Mouse (Mus musculus): ENCODE data around the gene Cdkn1a.

Cdkn1a gene

GRCm38 (mm10) chr17:29090776-29091175 lies at the start of gene Cdkn1a:
Gene Cdkn1a (plus strand): TSS chr17:29090976.
- CTCF ChIA-PET: interaction anchor here (0.6 kb wide), 1 partner anchor 10 kb away, joined by 7 read pairs; no protein-coding TSS in a partner anchor

DNA sequence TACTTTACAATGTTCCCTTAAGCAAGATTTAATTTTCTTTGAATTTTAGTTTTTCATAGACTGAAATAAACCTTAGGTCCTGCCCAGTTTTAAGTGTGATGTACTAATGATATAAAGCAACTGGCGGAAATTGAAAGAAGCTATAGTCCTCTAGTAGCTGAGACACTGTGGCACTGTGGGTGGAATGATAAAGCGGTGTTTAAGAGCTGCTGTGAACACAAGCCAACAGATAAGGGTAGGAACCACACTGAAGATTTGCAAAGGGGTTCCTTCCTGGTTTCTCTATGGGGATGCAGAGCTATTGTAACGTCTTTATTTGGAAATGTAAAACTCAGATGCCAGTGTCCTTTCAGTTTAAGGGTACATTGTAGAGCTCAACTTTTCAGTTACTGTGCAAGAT lies 49.1 kb upstream of the Cdkn1a start:
- CTCF ChIA-PET: interaction anchor here (0.5 kb wide), 1 partner anchor 798 kb away, joined by 3 read pairs; no protein-coding TSS in a partner anchor

GRCm38 (mm10) chr17:29042569-29042968 lies 48.2 kb upstream of the Cdkn1a start:
- CTCF ChIA-PET: interaction anchor here (0.6 kb wide), 1 partner anchor 81 kb away, joined by 11 read pairs; no protein-coding TSS in a partner anchor

GRCm38 (mm10) chr17:29043583-29043982 lies 47.2 kb upstream of the Cdkn1a start:
- CTCF ChIA-PET: no interaction called here

DNA sequence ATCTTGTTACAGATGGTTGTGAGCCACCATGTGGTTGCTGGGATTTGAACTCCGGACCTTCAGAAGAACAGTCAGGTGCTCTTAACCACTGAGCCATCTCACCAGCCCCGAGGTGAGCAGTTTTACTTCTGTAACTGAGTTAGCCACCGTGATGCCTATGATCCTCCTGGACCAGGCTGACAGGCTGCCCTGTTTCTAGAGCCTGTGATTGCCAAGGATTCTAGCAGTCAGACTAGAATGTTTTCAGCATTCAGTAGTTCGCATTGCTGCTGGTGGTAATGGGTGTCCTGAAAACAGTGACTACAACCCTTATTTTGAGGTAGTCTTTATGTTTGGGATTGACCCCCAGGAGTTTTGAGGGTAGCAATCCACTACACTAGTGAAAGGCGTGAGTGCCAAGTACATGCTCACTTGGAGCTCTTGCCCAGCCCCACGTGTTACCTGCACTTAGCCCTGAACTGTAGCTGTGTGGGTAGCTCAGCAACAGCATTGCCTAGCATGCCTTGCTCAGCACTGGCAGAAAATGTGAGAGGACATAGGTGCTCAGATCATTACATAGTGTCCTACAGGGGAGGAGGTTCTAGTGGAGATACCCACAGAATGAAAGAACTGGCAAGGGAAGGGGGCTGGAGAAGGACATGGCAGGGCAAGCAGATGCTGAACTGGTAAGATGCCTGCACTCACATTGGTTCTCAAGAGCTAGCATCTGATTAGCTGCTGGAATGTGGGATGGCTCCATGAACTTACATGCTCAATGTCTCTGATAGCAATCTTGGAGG lies 46.4 kb upstream of the Cdkn1a start:
- CTCF ChIA-PET: interaction anchor here (0.5 kb wide), 1 partner anchor 26 kb away, joined by 5 read pairs; no protein-coding TSS in a partner anchor

- CTCF ChIA-PET: interaction anchor here (0.5 to 1.3 kb wide), 3 partner anchors 13 to 125 kb away, joined by 3 to 5 read pairs (median 3); partner anchors contain the start of gene Srsf3
These were observed 45.9 kb upstream of the Cdkn1a start for GRCm38 (mm10) chr17:29044925-29045319.

DNA sequence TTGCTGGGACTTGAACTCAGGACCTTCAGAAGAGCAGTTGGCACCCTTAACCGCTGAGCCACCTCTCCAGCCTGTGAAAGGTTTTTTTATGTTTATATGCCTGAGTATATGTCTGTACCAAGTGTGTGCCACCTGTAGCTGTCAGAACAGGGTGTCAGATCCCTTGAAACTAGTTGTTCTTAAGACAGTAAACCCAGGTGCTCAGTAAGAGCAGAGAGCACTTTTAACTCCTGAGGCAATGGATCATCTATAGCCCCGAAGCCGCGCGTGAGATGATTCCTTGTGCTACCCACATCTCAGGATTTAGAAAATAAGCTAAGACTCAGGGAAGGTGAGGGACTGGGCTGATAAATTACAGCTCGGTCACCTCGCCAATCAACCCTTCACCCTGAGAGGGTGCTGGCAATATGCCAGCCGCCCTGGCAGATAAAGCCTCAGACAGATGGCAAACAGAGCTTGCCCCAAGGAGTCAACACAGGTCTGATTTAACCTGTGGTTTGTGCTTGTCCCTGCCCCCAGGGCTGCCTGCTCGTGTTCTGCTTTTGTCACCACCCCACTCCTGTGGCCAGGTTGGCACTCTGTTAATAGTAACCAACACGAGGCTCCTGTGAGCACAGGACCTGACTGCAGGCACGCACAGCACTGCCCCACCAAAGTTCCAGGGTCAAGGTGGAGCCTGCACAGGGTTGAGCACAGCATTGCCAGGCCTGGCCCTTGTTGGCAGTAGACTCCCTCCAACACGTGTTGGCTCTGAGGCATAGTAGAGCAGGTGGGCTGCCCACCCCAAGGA lies 44.8 kb upstream of the Cdkn1a start:
- CTCF ChIA-PET: interaction anchor here (0.5 to 1.3 kb wide), 3 partner anchors 14 to 124 kb away, joined by 3 to 4 read pairs (median 3); partner anchors contain the start of gene Srsf3

- CTCF ChIA-PET: interaction anchor here (0.6 kb wide), 2 partner anchors 15 to 162 kb away, joined by 3 to 6 read pairs; no protein-coding TSS in a partner anchor
These were observed 43.9 kb upstream of the Cdkn1a start for GRCm38 (mm10) chr17:29046863-29047262.

- CTCF ChIA-PET: interaction anchor here (0.7 to 2.7 kb wide), 2 partner anchors 17 to 122 kb away, joined by 3 to 9 read pairs; no protein-coding TSS in a partner anchor
These were observed 42.9 kb upstream of the Cdkn1a start for GRCm38 (mm10) chr17:29047697-29048514.

DNA sequence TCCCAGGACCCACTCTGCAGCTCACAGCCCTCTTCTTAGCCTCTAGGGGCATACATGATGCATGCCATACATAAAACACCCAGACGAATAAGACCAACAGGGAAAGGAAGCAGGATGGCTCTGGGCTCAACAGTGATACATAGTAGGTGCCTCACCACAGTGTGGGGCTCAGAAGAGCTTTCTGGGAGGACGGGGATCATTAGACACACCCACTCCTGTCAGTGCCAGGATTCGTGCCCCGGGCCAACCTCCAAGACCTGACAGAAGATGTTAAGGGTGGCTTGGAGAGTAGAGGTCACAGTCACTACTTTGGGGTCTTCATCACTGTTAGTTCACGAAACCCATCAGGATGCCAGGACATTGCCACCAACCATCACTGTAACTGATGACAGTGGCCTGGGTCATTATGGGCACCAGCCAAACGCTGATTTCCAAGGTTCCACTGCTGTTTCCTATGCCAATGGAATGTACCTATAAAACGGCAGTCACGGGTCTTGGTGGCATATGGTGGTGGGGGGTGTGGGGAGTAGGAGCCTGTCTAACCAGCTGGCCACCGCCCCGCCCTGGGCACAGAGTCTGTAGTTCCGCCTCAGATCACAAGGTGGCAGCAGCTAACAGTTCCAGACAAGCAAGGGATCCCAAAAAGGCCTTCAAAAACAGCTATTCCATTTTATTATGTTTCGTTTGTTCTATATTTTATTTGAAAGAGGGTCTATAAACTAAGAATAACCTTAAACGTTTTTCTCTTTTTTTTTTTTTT lies 41.8 kb upstream of the Cdkn1a start:
- CTCF ChIA-PET: interaction anchor here (0.7 to 2.7 kb wide), 8 partner anchors 16 to 318 kb away, joined by 3 to 10 read pairs (median 5); partner anchors contain the start of gene Srsf3

DNA sequence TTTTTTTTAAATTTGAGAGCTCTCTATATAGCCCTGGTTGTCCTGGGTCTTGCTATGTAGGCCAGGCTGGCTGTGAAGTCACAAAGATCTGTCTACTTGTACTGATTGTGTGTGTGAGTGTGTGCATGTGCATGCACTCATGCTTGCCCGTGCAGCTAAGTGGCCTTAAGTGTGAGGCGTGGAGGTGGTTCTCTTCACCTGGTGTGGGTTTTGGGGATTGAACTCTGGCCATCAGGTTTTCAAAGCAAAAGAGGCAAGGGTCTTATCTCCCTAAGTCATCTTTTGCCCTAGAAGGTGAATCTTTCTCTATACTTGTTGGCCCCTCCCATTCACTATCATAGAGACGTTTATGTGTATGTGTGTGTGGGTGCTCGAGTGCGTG lies 41.3 kb upstream of the Cdkn1a start:
- CTCF ChIA-PET: interaction anchor here (0.7 to 2.7 kb wide), 7 partner anchors 17 to 318 kb away, joined by 3 to 10 read pairs (median 6); partner anchors contain the start of gene Srsf3

GRCm38 (mm10) chr17:29049923-29050322 lies 40.9 kb upstream of the Cdkn1a start:
- CTCF ChIA-PET: interaction anchor here (0.7 to 2.7 kb wide), 4 partner anchors 45 to 196 kb away, joined by 4 to 10 read pairs (median 9); no protein-coding TSS in a partner anchor

GRCm38 (mm10) chr17:29050791-29051190 lies 40.0 kb upstream of the Cdkn1a start:
- CTCF ChIA-PET: no interaction called here

DNA sequence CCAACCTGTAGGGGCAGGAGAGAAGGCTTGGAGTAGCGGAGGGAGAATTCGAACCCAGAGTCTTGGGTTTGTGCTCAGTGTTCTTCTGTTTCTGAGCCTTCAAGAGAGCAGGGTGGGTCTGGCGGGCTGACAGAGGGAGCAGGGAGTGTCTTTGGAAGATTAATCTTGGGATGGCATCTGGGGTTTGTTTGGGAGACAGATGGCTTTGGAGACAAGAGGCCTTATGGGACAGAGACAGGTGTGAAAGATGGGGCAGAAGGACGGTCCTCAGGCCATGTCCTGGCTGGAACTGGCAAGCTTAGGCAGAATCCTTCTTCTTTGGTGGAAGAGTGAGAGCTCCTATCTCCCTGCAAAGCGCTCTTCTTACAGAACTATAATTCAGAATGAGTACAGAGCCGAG lies 37.7 kb upstream of the Cdkn1a start:
- CTCF ChIA-PET: no interaction called here

- CTCF ChIA-PET: no interaction called here
These were observed 36.9 kb upstream of the Cdkn1a start for GRCm38 (mm10) chr17:29053841-29054240.

DNA sequence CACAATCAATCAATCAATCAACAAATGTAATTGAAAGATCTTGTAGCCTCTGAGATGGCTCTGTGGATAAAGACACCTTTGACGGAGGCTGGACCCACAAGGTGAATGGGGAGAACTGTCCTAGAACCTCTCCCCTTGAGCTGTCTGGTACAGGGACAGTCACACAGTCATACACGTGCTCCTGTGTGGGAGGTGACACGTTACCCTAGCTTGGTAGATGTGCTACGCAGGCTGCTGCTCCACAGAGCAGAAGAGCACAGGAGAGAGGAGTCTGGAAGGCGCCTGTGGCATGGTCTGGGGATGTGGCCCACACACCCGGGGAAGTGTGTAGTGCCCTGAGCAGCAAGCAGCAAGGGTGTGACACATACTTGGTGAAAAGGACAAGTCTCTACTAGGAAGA lies 36.3 kb upstream of the Cdkn1a start:
- CTCF ChIA-PET: no interaction called here

DNA sequence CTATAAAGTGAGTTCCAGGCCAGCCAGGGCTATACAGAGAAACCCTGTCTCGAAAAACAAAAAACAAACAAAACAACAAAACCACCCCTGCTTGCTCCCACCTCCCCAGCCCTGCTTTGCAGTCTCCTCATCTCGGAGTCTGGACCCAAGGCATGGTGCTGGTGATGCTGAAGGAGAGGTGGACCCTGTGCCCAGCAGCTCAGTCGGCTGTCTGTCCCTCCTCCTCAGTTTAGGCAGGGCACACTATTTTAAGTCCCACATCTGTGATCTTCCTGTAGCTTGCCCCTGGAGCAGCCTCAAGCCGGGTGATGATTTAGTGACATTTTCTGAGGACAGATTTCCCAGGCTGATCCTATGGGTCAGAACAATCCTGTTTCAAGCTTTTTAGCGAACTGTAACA lies 35.2 kb upstream of the Cdkn1a start:
- CTCF ChIA-PET: interaction anchor here (0.6 to 0.7 kb wide), 2 partner anchors 38 to 59 kb away, joined by 3 to 4 read pairs; no protein-coding TSS in a partner anchor

DNA sequence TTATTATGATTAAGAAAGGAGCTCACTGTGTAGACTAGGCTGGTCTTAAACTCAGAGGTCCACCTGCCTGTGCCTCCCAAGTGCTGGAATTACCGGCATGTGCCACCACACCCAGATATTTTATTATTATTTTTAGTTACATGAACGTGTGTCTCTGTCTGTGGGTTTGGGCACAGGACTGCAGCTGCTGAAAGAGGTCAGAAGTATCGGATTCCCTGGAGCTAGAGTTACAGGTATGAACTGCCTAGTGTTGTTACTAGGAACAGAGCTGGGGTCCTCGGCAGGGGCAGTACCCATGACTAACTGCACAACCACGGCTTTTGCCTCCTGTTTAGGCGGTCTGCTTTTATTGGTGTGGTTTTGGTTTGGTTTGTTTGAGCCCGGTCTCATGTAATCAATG lies 34.6 kb upstream of the Cdkn1a start:
- CTCF ChIA-PET: no interaction called here

- CTCF ChIA-PET: no interaction called here
These were observed 34.1 kb upstream of the Cdkn1a start for GRCm38 (mm10) chr17:29056699-29057151.

GRCm38 (mm10) chr17:29057361-29057890 lies 33.4 kb upstream of the Cdkn1a start:
- CTCF ChIA-PET: no interaction called here

Data from spleen, embryonic (tissue).